Mouse (Mus musculus): ENCODE results near the gene Tenm3. TPM values are rescaled to one million over a fixed set of nuclear protein-coding genes. Genes with fewer than 3 reads are reported as not detected.
A peak's percentile ranks its signal among the peaks of the same experiment; 100 is the strongest.

Gene Tenm3
- total RNA-seq, 2 experiments from 2014 or later: 32.8 to 36.5 TPM

DNA sequence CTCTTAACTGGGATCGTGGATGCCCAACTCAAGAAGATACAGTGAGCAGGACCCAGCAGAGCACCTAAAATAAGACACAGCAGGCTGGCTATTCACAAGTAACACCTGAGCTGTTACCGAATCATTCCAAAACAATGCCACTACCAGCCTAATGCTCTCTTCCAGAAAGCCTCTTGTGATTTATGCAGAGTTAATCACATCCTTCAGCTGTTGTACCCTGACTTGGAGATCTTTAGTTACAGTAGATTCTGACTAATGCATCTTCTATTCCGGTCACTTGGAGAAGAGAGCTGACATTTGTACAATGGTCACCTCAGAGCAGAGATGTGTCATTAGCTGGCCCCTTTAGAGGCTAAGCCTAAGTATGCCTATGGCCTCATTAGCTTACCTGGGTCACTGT lies 550.0 kb downstream of the Tenm3 start:
- no peak for DNase-seq (ENCODE audit: low spot score in 2 of 2)

DNA sequence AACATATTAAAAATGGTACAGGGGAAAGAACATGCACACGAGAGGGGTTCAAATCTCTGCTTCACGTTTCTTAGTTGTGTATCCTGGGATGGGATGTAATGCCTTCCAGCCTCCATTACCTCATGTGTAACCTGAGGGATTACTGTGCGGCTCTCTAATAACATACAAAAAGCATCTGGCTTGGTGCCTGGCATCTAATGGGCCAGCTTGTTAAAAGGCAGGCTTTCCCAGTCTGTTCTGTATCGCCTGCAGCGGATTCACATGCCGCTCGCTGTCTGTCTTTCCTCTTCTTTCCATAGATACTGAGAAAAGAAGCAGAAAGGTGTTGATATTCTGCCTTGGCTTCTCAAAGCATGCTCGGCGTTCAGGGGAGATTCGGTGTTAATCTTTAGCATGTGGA lies 558.3 kb downstream of the Tenm3 start:
- DNase-seq (ENCODE audit: low spot score in 2 of 2): no peak

DNA sequence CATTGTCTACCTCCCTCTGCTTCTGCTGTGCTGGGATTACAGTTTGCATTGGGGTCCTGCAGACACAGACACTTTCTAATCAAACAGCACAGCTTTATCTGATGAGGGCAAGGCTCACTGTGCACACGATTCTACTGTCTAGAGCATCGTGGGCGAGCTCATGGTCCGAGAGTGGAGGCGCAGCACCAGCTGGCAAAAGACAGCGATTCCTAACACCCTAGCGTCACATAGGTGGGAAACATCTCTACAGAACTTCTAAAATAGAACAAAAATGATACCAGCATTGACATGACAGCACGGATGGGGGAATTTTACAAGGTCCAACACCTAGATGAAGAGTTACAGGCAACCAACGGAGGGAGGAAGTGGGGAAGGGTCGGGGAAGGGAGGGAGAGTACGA lies 561.9 kb downstream of the Tenm3 start:
- DNase-seq (ENCODE audit: low spot score in 2 of 2): no peak

DNA sequence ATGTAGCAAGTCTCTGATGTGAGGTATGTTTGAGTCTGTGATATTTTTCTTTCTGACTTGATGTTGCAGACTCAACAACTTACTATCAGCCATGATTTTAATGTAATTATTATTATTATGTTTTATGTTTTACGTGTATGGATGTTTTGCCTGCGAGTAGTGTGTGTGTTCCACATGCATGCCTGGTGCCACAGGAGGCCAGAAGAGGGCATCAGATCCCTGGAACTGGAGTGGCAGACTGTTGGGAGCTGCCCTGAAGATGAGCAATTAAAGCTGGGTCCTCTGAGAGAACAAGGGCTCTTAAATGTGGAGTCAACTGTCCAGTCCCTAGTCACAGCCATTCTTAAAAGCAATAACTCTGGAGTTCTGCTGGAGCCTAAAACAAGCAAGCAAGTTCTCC lies 564.4 kb downstream of the Tenm3 start:
- DNase-seq (ENCODE audit: low spot score in 2 of 2): no peak

DNA sequence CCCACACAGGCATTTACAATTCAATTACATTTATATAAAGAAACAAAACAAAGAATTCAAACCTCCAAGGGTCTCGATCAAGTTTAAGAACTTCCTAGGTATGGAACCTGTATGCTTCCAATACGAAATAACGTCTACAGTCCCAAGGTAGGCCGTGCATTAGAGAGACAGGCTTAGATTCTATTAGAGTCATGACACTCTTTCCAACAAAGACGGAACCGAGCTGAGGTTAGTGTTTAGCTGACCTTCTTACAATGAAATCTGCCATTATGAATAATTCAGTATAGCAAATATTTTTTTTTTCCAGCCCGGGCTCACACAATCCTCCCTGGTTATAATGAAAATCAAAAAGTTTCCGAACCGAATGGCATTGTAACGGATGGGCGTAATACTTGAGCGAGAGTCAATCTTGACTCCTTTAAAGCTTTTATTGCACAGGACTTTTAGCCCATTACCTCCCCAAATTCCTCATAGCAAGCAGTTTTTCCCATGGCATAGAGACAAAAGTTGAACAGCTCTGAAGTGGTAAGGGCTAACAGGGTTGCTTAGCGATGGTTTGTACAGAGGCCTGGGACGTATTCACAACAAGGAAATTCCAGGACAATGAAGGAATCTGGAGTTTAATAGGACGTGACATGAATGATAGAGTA lies 565.6 kb downstream of the Tenm3 start:
- DNase-seq (ENCODE audit: low spot score in 2 of 2): no peak

DNA sequence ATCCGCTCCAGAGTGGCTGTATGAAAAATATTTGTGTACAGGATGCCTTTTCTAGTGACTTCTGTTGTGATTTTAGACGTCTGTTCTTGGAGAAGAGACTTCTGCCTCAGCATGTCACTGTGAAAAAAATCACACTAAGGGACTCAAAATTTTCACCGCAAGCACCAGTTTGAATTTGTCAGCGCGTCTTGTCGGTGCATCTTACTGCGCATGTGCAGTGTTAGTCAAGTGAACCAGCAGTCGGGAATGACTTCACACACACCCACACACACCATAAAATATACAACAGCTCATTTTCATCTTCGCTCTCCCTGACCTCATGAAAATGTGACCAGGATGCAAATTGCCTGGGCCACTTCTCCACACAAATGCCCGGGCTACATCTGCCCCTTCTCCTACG lies 568.7 kb downstream of the Tenm3 start:
- DNase-seq (ENCODE audit: low spot score in 2 of 2): no peak

DNA sequence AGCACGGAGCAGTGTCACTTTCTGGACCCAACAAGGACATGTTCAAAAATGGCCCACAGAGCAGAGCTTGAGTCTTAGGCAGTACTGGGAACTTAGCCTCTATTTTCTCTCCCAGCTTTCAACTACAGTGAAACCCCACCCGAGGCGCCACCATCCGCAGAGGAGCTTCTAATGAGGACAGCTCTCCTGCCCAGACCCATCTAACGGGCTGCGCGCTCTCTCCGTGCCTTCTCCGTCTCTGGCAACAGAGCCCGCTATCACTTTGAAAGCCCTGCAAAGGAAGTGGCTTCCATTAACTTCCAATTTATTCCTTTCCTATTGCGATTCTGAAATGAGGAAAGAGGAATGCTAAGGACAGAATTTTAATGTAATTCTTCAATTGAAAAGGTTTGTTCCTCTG lies 569.2 kb downstream of the Tenm3 start:
- DNase-seq (ENCODE audit: low spot score in 2 of 2): no peak

DNA sequence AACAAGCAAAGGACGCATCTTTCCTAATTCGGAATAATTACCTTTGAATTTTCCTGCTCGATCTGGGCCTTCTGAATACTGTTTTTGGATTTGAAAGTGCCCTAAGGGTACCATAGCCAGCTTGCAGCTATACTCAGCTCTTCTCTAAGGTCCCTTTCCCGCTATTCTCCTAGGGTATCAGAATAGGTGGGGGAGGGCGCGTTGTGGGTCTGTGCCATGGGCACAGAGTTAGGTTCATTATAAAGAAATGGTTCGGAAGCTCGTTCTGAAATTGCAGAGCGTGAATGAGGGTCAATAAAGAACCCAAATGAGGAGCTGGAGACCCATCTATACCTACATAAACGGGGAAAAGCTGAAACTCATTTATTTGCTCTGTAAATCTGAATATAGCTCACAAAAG lies 575.1 kb downstream of the Tenm3 start:
- no peak for DNase-seq (ENCODE audit: low spot score in 2 of 2)

DNA sequence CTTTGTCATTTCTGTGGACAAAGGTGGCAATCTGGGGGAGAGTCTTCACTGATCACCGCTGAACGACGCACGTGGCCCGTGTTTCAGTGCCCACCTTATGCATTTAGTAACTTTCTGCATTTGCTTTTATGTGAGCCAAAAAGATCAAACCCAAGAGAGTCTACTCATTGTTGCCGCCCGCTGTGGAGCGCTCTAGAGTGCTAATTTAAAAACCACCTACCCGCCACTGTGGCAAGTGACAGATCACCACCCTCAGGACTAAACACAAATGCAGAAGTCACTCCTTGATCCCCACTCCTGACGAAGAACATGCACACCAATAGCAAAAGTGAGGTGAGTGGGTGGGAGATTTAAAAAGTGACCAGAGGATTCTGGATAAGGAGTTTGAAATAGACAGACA lies 583.5 kb downstream of the Tenm3 start:
- no peak for DNase-seq (ENCODE audit: low spot score in 2 of 2)

DNA sequence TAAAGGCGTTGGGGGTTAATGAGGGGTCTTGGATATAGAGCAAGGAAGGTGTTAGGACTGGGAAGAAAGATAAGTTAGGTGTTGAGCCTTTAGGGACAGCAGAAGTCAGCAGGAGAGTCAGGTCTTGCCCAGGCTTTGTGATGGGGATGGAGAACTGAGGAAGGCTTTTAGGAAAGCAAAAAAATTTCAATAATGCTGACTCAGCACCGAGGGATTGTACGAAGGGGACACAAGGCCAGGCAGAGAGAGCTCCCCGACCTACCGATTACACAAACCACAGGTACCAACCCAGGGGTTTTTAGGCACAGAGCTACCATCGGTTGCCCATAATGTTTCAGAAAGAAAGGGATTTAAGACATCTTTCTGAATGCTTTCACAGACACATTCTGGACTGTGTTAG lies 583.9 kb downstream of the Tenm3 start:
- DNase-seq (ENCODE audit: low spot score in 2 of 2): no peak

DNA sequence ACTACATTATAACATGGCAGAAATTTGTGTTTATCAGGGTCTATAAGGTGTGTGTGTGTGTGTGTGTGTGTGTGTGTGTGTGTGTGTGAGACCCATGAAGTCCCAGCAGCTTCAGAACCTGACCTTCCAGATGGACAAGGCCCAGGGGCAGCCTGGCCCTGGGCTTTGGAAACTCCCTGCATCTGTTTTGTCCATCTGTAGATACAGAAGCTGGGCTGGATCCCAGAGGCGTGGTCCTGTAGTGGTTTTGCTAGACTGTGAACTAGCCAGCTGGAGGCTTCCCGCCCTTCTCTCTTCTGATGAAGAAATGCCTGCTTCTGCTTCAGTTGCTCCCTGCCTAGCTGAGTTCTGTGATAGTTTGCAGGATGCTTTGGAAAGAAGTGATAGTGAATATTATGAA lies 599.9 kb downstream of the Tenm3 start:
- DNase-seq (ENCODE audit: low spot score in 2 of 2): peak in 1 of 2 experiments; percentile 57

DNA sequence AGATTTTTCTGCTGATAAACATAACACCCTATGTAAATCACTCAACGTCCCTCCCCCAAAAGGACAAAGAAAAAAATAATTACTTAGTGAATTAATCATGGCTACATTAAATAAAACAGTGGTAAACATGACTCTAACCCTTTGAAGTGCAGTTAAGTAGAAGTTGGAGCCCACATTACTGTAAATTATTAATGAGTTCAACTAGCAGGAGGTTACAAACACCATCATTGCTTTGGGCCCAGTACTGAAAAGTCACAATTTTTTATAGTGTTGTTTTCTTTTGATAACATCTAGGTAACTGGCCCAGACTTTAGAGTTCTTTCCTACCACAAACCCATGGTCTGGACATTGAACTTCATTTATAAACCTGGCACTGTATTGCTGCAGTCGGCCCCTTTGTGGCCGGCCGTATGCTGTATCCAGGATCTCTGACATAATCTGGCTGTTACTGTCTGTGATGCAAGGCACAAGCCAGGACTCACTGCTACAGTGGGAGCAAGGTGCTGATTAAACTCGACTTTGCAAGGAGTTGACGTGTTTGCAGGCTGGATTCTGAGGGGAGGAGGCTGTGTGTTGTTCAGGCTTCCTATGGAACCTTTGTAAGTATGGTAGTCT lies 602.7 kb downstream of the Tenm3 start:
- no peak for DNase-seq (ENCODE audit: low spot score in 2 of 2)

DNA sequence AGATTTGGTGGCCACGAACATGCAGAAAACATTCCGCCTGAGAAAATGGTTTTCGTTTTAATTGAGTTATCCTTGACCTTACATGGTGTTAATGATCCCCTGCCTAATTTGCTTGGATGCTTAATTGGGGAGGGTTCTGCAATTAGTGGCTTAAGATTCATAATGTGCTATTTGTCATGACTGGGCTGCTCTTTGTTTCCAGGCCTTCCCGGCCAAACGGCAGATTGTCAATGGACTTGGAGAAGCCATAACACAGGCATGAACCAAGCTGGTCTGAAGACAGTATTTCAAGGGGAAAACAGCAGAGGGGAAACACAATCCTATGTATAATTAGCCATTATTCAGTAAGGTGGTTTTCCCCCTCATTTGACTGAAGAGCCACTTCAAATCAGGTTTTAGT lies 606.8 kb downstream of the Tenm3 start:
- DNase-seq (ENCODE audit: low spot score in 2 of 2): no peak

DNA sequence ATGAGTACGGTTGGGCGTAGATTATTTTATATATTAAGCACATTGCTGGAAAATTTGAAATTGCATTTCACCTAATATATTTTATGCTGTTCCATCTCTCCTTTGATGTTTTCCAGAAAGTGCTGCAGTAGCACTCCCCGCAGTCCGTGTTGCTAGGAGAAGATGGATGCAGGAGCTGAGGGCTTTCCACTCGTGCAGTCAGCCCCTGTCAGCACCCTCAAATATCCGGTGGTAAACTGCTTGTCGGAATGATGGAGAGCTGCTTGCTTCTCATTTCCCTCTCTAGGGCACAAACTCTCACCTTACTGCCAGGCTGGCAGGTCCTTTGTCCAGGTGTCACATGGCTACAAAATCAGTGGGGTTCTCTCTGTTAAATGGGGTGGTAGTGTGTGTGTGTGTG lies 610.8 kb downstream of the Tenm3 start:
- no peak for DNase-seq (ENCODE audit: low spot score in 2 of 2)

DNA sequence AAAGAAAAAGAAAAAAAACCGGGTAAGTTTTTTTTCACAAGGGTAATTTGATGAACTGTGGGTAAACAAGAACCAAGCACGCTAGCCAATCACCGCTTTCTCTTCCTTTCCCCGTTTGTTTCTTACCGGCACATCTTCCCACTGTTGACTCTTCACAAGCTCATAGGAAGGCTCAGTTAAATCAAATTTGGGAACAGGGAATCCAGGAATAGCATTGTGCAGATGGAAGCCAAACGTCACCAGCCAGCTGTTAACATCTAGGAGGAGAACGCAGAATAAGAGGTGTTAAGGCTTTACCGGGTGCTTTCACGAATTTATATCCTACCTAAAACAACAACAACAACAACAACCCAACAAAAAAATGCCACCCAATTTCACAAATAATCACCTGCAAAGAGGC lies 611.9 kb downstream of the Tenm3 start:
- DNase-seq (ENCODE audit: low spot score in 2 of 2): no peak

DNA sequence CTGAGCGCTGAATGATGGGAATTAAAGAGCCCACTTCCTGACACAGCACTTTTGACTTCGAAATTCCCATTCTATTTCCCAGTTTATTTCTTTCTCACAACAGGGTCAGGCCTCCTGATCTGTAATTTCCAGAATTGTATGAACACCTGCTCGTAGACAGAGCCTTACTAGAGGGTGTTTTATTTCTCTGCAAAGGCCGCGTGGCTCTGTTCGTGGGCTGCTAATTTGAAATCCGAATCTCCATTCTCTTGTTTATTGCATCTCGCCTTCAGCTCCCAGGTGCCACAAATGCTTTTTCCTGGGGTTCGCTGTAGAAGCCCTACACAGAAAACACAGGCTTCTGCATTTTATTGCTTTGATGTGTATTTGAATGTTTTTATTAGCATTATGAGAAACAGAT lies 612.4 kb downstream of the Tenm3 start:
- DNase-seq (ENCODE audit: low spot score in 2 of 2): no peak

DNA sequence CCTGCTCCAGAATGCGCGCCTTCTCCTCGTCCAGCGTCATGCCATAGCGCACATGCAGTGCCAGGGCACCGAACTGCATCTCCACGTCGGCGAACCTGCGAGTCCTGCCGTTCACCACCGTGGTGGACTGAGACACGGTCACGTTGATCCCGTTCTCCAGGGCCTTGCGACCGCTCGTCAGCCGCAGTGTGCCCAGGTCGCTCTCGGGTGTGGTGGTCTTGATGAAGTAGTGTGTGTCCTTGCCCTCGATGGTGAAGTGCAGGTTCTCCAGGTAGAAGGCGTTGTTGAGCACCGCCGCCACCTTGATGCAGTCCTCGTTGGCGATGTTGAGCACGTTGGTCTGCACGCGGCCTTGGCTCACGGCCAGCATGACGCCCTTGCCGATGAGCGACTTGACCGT lies 615.1 kb downstream of the Tenm3 start:
- DNase-seq (ENCODE audit: low spot score in 2 of 2): no peak

DNA sequence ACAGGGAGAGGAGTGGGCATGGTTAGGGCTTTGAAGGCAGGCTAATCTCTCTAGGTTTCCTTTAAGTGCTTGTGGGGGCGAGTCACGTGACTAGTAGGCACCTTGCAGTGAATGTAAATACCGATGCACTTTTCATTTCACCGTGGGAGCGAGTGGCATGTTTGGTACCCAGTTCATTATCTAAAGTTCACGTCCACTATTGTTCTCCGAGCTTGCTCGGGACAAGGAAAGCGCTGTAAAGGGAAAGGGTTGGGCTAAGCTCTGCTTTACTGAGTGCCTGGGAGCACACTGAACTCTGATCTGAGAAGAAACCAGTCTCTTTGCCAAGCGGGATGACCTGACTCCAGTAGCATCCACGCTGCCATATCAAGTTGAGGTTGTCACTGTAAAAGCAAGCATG lies 619.0 kb downstream of the Tenm3 start:
- DNase-seq (ENCODE audit: low spot score in 2 of 2): no peak

DNA sequence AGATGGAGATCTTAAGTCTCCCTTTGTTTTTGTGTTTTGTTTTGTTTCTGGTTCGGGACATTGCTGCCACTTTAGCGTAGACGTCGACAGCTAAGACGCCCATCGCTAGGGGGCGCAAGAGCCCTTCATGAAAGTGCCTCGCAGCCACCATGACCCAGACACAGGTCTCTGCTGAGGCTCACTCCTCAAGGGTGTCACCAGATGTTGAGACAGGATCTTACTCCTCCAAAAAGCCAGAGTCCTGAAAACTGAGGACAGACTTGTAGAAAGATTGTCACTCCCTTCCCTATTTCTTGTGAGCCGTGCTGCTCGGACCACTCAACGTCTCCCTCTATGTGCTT lies 621.4 kb downstream of the Tenm3 start:
- peak; percentile 88 to 90 for DNase-seq (ENCODE audit: low spot score in 2 of 2)

DNA sequence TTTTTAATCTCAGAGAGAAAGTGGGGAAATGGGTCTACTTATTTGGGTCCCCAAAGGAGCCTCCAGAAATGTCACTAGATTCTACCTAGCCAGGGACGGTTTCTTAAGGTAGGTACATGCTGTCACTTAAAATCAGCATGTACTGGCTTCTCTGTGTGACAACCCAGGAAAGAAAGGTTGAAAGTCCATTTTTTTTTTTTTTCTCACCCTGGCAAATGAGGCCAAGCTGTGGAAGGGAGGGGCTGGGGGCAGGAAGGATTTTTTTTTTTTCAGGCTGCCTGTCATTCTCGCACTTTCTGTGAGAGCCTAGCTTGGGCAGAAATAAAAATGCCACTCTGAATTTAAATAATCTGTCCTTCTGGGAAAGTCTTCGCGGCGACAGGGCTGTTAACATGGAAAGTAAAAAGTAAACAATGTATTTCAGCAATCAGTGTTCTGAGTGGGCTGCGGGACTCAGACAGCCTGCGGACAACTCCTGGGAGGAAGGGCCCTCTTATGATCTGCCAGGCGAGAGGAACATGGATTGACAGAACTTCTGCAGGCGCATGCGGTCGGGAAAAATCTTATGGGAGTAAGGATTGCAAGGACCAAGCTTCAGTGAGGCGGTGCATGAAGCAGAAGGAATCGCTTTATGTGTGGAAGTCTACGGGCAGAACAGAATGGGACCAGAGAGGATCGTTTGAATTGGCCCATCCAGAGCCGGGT lies 621.9 kb downstream of the Tenm3 start:
- DNase-seq (ENCODE audit: low spot score in 2 of 2): peak in 1 of 2 experiments; percentile 29

DNA sequence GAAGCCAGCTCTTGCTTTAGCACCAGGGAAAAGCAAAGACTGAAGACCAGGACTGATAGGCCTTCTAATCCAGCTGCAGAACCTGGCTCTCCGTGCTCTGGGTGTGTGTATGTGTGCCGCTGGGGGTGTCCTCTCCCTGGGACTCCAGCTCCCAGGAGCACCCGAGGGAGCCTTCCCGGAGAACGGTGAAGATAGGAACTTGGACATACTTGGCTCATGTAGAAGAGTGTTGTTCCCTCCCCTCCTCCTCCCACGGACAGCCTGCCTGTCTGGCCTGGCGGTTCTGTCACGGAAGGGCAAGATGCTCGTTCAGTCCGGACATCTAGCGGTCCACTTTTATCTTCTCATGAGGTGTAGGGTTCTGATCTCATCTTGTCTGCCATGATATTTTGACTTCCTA lies 622.4 kb downstream of the Tenm3 start:
- no peak for DNase-seq (ENCODE audit: low spot score in 2 of 2)

DNA sequence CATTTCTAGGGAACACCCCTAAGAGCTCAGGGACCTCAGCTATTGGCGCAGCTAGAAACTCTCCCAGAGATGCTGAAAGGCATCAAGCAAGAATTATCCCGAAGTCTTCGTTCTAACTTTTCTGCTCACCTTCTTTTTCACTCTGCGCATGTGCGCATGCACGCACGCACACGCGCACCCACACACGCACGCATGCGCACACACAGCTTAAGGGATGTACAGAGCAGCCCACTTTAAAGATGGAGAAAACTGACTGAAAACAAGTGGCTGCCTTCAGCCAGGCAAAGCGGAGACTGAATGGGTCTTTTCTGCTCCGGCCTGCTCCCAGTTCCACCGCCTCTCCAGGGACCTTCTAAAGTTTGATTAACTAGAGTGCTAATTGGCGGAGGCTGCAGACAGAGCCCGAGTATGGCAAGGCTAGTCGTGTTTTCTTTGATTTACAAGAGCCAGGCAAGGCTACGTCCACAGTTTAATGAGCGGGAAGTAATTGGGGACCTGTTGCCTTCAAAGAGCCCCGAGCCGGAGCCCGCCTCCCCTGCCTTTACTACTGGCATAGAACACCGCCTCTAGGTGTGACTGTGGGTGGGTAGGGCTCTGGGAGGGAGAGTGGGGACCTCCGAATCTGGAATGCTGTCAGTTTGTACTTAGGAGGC lies 623.1 kb downstream of the Tenm3 start:
- DNase-seq (ENCODE audit: low spot score in 2 of 2): no peak

Data from gastrocnemius, postnatal 4 days (tissue).